Mouse (Mus musculus): ENCODE results near the gene Ccpg1os. TPM values are rescaled to one million over a fixed set of nuclear protein-coding genes. Genes with fewer than 3 reads are reported as not detected.

Gene Ccpg1os
- polyA plus RNA-seq, 1 experiment from 2014 or later: 30.1 TPM

DNA sequence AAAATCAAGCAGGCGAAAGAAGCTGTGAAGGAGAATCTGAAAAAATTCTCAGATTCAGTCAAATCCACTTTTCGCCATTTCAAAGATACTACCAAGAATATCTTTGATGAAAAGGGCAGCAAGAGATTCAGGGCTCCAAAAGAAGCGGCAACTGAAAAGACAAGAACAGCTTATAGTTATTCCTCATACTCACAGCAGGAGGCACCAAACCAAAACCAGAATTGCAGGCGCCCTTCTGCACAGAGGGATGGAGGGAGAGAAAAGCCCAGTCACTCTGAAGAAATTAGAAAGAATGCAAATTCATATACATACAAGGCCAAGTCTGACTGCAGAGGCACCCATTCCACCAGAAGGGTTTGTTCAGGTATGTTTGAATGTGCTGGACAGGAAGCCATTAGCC lies 27.4 kb upstream of the Ccpg1os start:
- ATAC-seq (ENCODE audit: low read depth): no peak
- Histone ChIP-seq H3K27me3 (ENCODE audit: control insufficient read depth, insufficient read depth, low read depth, low read length) (no peaks in the 10 kb centered on the region), H3K9ac (ENCODE audit: low read length) (no peak overlapping the region), H3K27ac (ENCODE audit: low read length) (no peak overlapping the region), H3K4me1 (replicated peaks; ENCODE audit: control insufficient read depth, insufficient read depth, low read length) (no peaks in the 10 kb centered on the region), H3K9me3 (ENCODE audit: control insufficient read depth, low read length) (no peaks in the 10 kb centered on the region), H3K4me2 (ENCODE audit: low read depth, low read length) (no peak overlapping the region), H3K4me3 (ENCODE audit: low read length) (no peak overlapping the region), H3K36me3 (ENCODE audit: control insufficient read depth, insufficient read depth, low read length) (peaks cover 20% of the 10 kb centered on the region)
- 85% methylated on average over 4 of the region's 4 CpGs for WGBS

DNA sequence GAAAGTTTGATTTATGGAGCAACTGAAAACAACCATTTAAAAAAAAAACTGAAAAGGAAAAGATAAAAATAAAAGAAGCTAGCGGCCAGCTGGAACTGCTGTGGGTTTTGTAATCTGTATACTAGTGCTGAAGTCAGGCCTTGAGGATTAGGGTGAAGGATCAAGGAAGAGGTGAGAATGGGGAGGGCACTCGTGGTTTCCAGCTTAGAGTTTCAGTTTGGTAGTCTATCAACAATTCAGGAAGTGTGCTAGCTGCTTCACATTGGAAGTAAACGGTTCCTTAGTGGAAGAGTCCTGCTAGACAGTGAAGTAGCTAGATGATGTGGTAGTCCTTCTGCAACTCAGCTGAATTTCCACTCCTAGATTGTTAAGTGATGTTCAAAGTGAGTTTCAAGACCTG lies 23.2 kb upstream of the Ccpg1os start:
- Histone ChIP-seq H3K4me1 (replicated peaks; ENCODE audit: control insufficient read depth, insufficient read depth, low read length) (no peaks in the 10 kb centered on the region), H3K36me3 (ENCODE audit: control insufficient read depth, insufficient read depth, low read length) (peaks cover 17% of the 10 kb centered on the region; the same call in 1 of the 2 replicates), H3K9me3 (ENCODE audit: control insufficient read depth, low read length) (no peaks in the 10 kb centered on the region), H3K4me3 (ENCODE audit: low read length) (no peak overlapping the region), H3K9ac (ENCODE audit: low read length) (no peak overlapping the region), H3K27me3 (ENCODE audit: control insufficient read depth, insufficient read depth, low read depth, low read length) (no peaks in the 10 kb centered on the region), H3K4me2 (ENCODE audit: low read depth, low read length) (no peak overlapping the region), H3K27ac (ENCODE audit: low read length) (no peak overlapping the region)
- WGBS: 50% methylated on average over 3 of the region's 3 CpGs
- ATAC-seq (ENCODE audit: low read depth): no peak

DNA sequence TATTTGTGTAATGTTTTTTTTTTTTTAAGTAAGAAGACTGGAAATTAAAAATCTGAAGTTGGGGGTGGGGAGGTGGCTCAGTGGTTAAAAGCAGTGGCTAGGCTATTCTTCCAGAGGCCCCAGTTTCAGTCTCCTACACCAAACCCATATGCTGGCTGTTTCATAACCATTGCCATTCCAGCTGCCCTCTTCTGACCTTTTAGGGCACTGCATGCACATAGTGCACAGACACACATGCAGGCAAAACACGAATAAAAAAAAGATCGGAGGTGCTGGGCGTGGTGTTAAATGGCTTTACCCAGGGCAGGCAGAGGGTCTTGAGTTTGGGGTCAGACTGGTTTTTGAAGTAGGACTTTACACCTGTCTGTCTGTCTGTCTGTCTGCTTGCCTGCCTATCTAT lies 21.0 kb upstream of the Ccpg1os start:
- no peaks in the 10 kb centered on the region for H3K27me3 ChIP-seq (ENCODE audit: control insufficient read depth, insufficient read depth, low read depth, low read length)
- no peak for ATAC-seq (ENCODE audit: low read depth)
- H3K36me3 ChIP-seq (ENCODE audit: control insufficient read depth, insufficient read depth, low read length): peaks cover 13% of the 10 kb centered on the region; the same call in 1 of the 2 replicates
- H3K4me2 ChIP-seq (ENCODE audit: low read depth, low read length): no peak overlapping the region
- H3K4me3 ChIP-seq (ENCODE audit: low read length): no peak overlapping the region
- WGBS: 88% methylated on average over 3 of the region's 3 CpGs
- no peak overlapping the region for H3K9ac ChIP-seq (ENCODE audit: low read length)
- no peak overlapping the region for H3K27ac ChIP-seq (ENCODE audit: low read length)
- H3K9me3 ChIP-seq (ENCODE audit: control insufficient read depth, low read length): no peaks in the 10 kb centered on the region
- H3K4me1 ChIP-seq (replicated peaks; ENCODE audit: control insufficient read depth, insufficient read depth, low read length): no peaks in the 10 kb centered on the region

DNA sequence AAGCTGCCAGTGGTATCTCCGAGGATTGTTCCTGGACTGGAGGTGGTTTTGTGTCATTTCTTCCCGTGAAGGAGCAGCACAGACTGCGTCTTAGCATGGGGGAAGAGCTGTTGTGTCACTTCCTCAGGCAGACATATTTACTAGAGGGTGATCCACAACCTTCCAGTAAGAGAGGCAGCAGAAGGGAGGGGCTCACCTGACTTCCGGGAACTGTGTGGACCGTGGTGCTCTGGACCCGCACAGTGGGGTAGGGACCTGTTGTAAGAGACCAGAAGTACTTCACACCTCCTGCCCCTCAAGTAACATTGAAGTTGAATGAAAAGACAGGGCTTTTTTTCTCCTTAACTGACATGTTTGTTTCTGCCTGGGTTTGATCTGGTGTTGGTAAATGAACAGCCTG lies 19.9 kb upstream of the Ccpg1os start:
- no peaks in the 10 kb centered on the region for H3K9me3 ChIP-seq (ENCODE audit: control insufficient read depth, low read length)
- ATAC-seq (ENCODE audit: low read depth): no peak
- H3K27ac ChIP-seq (ENCODE audit: low read length): no peak overlapping the region
- H3K4me1 ChIP-seq (replicated peaks; ENCODE audit: control insufficient read depth, insufficient read depth, low read length): no peaks in the 10 kb centered on the region
- 80% methylated on average over 6 of the region's 6 CpGs for WGBS
- no peaks in the 10 kb centered on the region for H3K27me3 ChIP-seq (ENCODE audit: control insufficient read depth, insufficient read depth, low read depth, low read length)
- H3K36me3 ChIP-seq (ENCODE audit: control insufficient read depth, insufficient read depth, low read length): peaks cover 9% of the 10 kb centered on the region; the same call in 1 of the 2 replicates
- H3K4me2 ChIP-seq (ENCODE audit: low read depth, low read length): no peak overlapping the region
- no peak overlapping the region for H3K9ac ChIP-seq (ENCODE audit: low read length)
- H3K4me3 ChIP-seq (ENCODE audit: low read length): no peak overlapping the region

DNA sequence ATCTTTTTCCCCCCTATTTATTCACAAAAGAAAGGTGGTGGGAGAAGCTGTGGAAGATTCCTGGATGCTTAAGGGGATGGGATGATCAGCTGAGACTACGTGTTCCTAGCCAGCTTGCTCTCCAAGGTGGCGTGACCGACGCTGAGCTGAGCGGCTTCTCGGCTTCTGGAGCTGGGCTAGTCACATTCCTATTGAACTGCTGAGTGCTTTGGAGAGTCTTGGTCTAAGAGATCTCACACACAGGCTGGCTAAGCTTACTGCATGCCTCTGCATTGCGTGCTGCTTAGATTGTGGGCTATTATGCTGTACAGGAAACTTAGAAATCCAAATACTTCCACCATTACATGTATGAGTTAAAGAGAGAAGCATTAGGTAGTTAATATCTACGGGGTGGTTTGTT lies 18.9 kb upstream of the Ccpg1os start:
- no peak for ATAC-seq (ENCODE audit: low read depth)
- Histone ChIP-seq H3K4me1 (replicated peaks; ENCODE audit: control insufficient read depth, insufficient read depth, low read length) (no peaks in the 10 kb centered on the region), H3K9me3 (ENCODE audit: control insufficient read depth, low read length) (no peaks in the 10 kb centered on the region), H3K4me2 (ENCODE audit: low read depth, low read length) (no peak overlapping the region), H3K4me3 (ENCODE audit: low read length) (no peak overlapping the region), H3K27me3 (ENCODE audit: control insufficient read depth, insufficient read depth, low read depth, low read length) (no peaks in the 10 kb centered on the region), H3K27ac (ENCODE audit: low read length) (no peak overlapping the region), H3K9ac (ENCODE audit: low read length) (no peak overlapping the region), H3K36me3 (ENCODE audit: control insufficient read depth, insufficient read depth, low read length) (peaks cover 9% of the 10 kb centered on the region; the same call in 1 of the 2 replicates)
- WGBS: 73% methylated on average over 8 of the region's 8 CpGs

DNA sequence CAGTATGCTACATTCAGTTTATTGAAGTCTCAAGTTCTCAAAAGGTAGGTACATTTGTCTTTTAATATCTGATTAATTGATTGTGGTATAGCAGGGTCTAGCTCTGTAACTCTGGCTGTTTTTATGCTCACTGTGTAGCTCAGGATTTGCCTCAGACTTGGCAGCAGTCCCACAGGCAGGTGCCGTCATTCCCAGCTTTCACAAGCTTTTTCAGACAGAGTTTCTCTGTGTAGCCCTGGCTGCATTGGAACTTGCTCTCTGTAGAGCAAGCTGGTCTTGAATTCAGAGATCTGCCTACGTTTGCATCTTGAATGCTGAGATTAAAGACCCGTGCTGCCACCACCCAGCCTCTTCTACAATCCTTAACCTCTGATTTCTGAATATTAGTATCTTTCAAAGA lies 17.0 kb upstream of the Ccpg1os start:
- no peak overlapping the region for H3K4me2 ChIP-seq (ENCODE audit: low read depth, low read length)
- peaks cover 9% of the 10 kb centered on the region; the same call in 1 of the 2 replicates for H3K36me3 ChIP-seq (ENCODE audit: control insufficient read depth, insufficient read depth, low read length)
- no peaks in the 10 kb centered on the region for H3K9me3 ChIP-seq (ENCODE audit: control insufficient read depth, low read length)
- H3K27me3 ChIP-seq (ENCODE audit: control insufficient read depth, insufficient read depth, low read depth, low read length): no peaks in the 10 kb centered on the region
- no peak overlapping the region for H3K9ac ChIP-seq (ENCODE audit: low read length)
- H3K27ac ChIP-seq (ENCODE audit: low read length): no peak overlapping the region
- no peak for ATAC-seq (ENCODE audit: low read depth)
- H3K4me1 ChIP-seq (replicated peaks; ENCODE audit: control insufficient read depth, insufficient read depth, low read length): no peaks in the 10 kb centered on the region
- WGBS: 56% methylated on average over 3 of the region's 3 CpGs
- H3K4me3 ChIP-seq (ENCODE audit: low read length): no peak overlapping the region

DNA sequence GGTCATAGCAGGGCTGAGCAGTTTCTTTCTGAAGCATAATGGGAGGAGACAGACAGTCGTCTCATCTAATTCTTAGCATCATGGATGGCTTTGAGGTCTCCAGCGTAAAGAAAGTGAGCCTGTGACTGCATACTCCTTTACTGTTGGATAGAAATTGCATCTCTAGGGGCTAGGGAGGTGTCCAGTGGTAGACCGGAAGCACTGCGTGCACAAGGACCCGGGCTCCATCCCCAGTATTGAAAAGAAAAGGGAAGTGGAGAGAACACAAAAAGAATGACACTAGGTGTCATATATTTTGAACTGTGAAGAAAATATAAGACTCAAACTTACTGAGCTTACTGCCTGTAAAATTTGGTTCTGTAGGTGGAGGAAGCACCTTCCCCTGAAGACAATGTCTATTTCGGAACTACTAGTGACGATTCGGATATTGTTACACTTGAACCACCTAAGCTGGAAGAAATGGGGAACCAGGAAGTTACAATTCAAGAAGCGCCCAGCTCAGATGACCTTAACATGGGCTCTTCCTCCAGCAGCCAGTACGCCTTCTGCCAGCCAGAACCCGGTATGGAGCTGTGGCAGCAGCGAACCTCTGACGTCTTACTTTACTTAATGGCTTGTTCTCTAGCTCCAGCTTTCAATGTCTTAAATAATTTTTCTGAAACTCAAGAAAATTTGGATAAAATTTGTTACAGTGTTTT lies 16.3 kb upstream of the Ccpg1os start:
- 86% methylated on average over 13 of the region's 13 CpGs for WGBS
- H3K4me3 ChIP-seq (ENCODE audit: low read length): no peak overlapping the region
- no peak overlapping the region for H3K9ac ChIP-seq (ENCODE audit: low read length)
- no peaks in the 10 kb centered on the region for H3K9me3 ChIP-seq (ENCODE audit: control insufficient read depth, low read length)
- peaks cover 6% of the 10 kb centered on the region; the same call in 1 of the 2 replicates for H3K36me3 ChIP-seq (ENCODE audit: control insufficient read depth, insufficient read depth, low read length)
- no peaks in the 10 kb centered on the region for H3K4me1 ChIP-seq (replicated peaks; ENCODE audit: control insufficient read depth, insufficient read depth, low read length)
- no peak for ATAC-seq (ENCODE audit: low read depth)
- H3K27me3 ChIP-seq (ENCODE audit: control insufficient read depth, insufficient read depth, low read depth, low read length): no peaks in the 10 kb centered on the region
- no peak overlapping the region for H3K4me2 ChIP-seq (ENCODE audit: low read depth, low read length)
- H3K27ac ChIP-seq (ENCODE audit: low read length): no peak overlapping the region

DNA sequence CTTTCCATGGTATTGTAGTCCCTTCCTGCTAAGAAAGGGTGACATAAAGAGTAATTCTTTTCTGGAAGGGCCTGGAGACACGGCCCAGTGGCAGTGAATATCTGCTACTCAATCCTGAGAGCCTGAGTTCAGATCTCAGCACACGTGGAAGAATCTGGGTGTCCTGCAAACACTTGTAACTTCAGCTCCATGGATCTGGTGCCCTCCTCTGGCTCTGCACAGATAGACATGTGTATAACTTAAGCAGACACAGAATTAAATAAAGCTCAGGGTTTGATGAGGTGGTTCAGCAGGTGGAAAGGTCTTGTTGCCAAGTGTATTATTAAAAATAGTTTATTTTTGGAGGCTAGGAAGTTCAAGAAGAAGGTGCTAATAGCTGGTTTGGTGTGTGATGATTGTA lies 15.3 kb upstream of the Ccpg1os start:
- Histone ChIP-seq H3K9ac (ENCODE audit: low read length) (no peak overlapping the region), H3K4me3 (ENCODE audit: low read length) (no peak overlapping the region), H3K27ac (ENCODE audit: low read length) (no peak overlapping the region), H3K36me3 (ENCODE audit: control insufficient read depth, insufficient read depth, low read length) (no peaks in the 10 kb centered on the region), H3K9me3 (ENCODE audit: control insufficient read depth, low read length) (no peaks in the 10 kb centered on the region), H3K4me2 (ENCODE audit: low read depth, low read length) (no peak overlapping the region), H3K4me1 (replicated peaks; ENCODE audit: control insufficient read depth, insufficient read depth, low read length) (no peaks in the 10 kb centered on the region), H3K27me3 (ENCODE audit: control insufficient read depth, insufficient read depth, low read depth, low read length) (no peaks in the 10 kb centered on the region)
- no peak for ATAC-seq (ENCODE audit: low read depth)
- 59% methylated on average over 2 of the region's 2 CpGs for WGBS

DNA sequence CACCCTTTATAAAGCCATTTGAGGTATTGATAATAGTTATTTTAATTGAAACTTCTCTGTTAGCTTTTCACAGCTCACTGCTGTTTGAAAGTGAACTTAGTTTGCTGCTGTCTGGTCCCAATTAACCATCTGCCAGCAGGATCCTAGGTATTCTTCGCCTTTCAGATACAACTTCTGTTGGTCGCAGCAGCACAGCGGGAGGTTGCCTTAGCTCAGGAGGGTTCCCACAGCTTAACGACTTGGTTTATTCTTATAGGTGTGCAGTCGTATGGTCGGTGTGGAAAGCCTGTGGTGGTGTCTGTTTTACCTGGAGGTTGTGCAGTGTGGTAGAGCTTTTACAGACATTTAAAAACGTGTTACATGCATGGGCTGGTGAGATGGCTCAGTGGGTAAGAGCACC lies 11.6 kb upstream of the Ccpg1os start:
- ATAC-seq (ENCODE audit: low read depth): no peak
- no peak overlapping the region for H3K4me3 ChIP-seq (ENCODE audit: low read length)
- H3K4me1 ChIP-seq (replicated peaks; ENCODE audit: control insufficient read depth, insufficient read depth, low read length): no peaks in the 10 kb centered on the region
- no peaks in the 10 kb centered on the region for H3K9me3 ChIP-seq (ENCODE audit: control insufficient read depth, low read length)
- H3K9ac ChIP-seq (ENCODE audit: low read length): no peak overlapping the region
- H3K36me3 ChIP-seq (ENCODE audit: control insufficient read depth, insufficient read depth, low read length): no peaks in the 10 kb centered on the region
- no peak overlapping the region for H3K4me2 ChIP-seq (ENCODE audit: low read depth, low read length)
- 59% methylated on average over 7 of the region's 7 CpGs for WGBS
- no peaks in the 10 kb centered on the region for H3K27me3 ChIP-seq (ENCODE audit: control insufficient read depth, insufficient read depth, low read depth, low read length)
- no peak overlapping the region for H3K27ac ChIP-seq (ENCODE audit: low read length)

DNA sequence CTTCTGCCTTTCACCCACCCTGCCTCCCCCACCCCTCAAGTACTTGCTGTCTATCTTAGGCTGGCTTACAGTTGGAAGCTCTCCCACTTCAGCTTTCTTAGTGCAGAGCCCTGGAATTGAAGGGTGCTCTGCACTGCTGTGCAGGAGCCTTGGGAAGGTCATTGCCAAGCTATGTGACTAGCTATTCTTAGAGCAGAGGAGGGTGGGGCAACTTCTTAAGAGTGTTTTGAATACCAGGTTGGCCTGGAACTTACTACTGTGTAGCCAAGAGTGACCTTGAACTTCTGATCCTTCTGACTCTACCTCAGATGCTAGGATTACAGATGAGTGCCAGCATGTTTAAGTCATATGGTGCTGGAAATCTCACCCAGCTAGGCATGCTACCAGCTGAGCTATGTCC lies 11.0 kb upstream of the Ccpg1os start:
- Histone ChIP-seq H3K27me3 (ENCODE audit: control insufficient read depth, insufficient read depth, low read depth, low read length) (no peaks in the 10 kb centered on the region), H3K9me3 (ENCODE audit: control insufficient read depth, low read length) (no peaks in the 10 kb centered on the region), H3K4me1 (replicated peaks; ENCODE audit: control insufficient read depth, insufficient read depth, low read length) (no peaks in the 10 kb centered on the region), H3K36me3 (ENCODE audit: control insufficient read depth, insufficient read depth, low read length) (no peaks in the 10 kb centered on the region), H3K27ac (ENCODE audit: low read length) (no peak overlapping the region), H3K4me2 (ENCODE audit: low read depth, low read length) (no peak overlapping the region), H3K4me3 (ENCODE audit: low read length) (no peak overlapping the region), H3K9ac (ENCODE audit: low read length) (no peak overlapping the region)
- ATAC-seq (ENCODE audit: low read depth): no peak

All from lung, embryonic 16.5 days (tissue).